Mouse (Mus musculus) ES-E14 (cell line): ENCODE measurements around the gene Gm10837. TPM values are rescaled to one million over a fixed set of nuclear protein-coding genes. Genes with fewer than 3 reads are reported as not detected.

Experiments
- DNase-seq: peaks from one replicate; pipeline ENCODE4 v3.0.0-alpha.2; 2013; ENCODE audit warnings: low read depth, low spot score
- H3K27ac ChIP-seq: 2 replicates; pipeline ENCODE4 v1.5.1; 2012; ENCODE audit warnings: low read depth, mild to moderate bottlenecking, low read length, moderate library complexity, mixed read lengths; ENCODE audit not compliant: poor library complexity, insufficient read depth, severe bottlenecking
- H3K36me3 ChIP-seq: 2 replicates; pipeline ENCODE4 v1.6.1; 2012; ENCODE audit warnings: mild to moderate bottlenecking, low read length, moderate library complexity, mixed read lengths; ENCODE audit not compliant: control insufficient read depth, poor library complexity, insufficient read depth, severe bottlenecking
- H3K4me1 ChIP-seq, 2 experiments: fragments of 150-350 bp in 1 of 2; sonication (generic) in 1 of 2; 2 replicates each; pipeline ENCODE4 v1.6.1; 2012; ENCODE audit warnings: low read length in 2 of 2, mild to moderate bottlenecking in 1 of 2, mixed read lengths in 1 of 2; ENCODE audit not compliant: control insufficient read depth in 2 of 2, insufficient read depth in 2 of 2, poor library complexity in 1 of 2
- H3K4me3 ChIP-seq, 2 experiments: fragments of 150-350 bp in 1 of 2; sonication (generic) in 1 of 2; 2 replicates each; pipeline ENCODE4 v1.5.1; 2012; ENCODE audit warnings: low read length in 2 of 2, low read depth in 1 of 2, mild to moderate bottlenecking in 1 of 2, mixed read lengths in 1 of 2; ENCODE audit not compliant: insufficient read depth in 1 of 2, poor library complexity in 1 of 2, severe bottlenecking in 1 of 2
- H3K9ac ChIP-seq: 2 replicates; pipeline ENCODE4 v1.6.1; 2012; ENCODE audit warnings: low read depth, mild to moderate bottlenecking, low read length, mixed read lengths; ENCODE audit not compliant: poor library complexity, insufficient read depth, severe bottlenecking
- H3K9me3 ChIP-seq: fragments of 150-350 bp; sonication (generic); 2 replicates; pipeline ENCODE4 v1.6.1; 2012; ENCODE audit warnings: low read depth, mild to moderate bottlenecking, low read length; ENCODE audit not compliant: control insufficient read depth, insufficient read depth
- CHD2 ChIP-seq: IDR thresholded peaks from 2 replicates; pipeline ENCODE4 v1.6.1; 2014; ENCODE audit warnings: mild to moderate bottlenecking, low read depth, low read length, inconsistent platforms
- HCFC1 ChIP-seq: IDR thresholded peaks from 2 replicates; pipeline ENCODE4 v1.6.1; 2012; ENCODE audit warnings: low read length, inconsistent platforms, borderline replicate concordance; ENCODE audit not compliant: insufficient read depth
- MAFK ChIP-seq: IDR thresholded peaks from 2 replicates; pipeline ENCODE4 v1.6.1; 2014; ENCODE audit warnings: mild to moderate bottlenecking, low read depth, low read length, inconsistent platforms; ENCODE audit not compliant: insufficient read depth
- ZC3H11A ChIP-seq: IDR thresholded peaks from 2 replicates; pipeline ENCODE4 v1.6.1; 2012; ENCODE audit warnings: low read depth, mild to moderate bottlenecking, inconsistent platforms, low read length, borderline replicate concordance
- ZNF384 ChIP-seq: IDR thresholded peaks from 2 replicates; pipeline ENCODE4 v1.6.1; 2012; ENCODE audit warnings: low read depth, low read length, inconsistent platforms
- in situ Hi-C, 2 experiments: fragments of 600-800 bp; cut with MboI; formaldehyde crosslinking; loops; one replicate each; pipeline ENCODE4 v1.15.1; 2025; ENCODE audit warnings: low sequenced_read_pairs in 2 of 2, inconsistent platforms in 1 of 2; ENCODE audit not compliant: unreplicated experiment in 2 of 2
- total RNA-seq: library from RNA; depleted of rRNA; stranded (reverse); fragments of 300-350 nt; gene quantifications from 2 replicates; pipeline ENCODE4 v1.2.3, GENCODE M21; 2012

Gene Gm10837
- total RNA-seq, 1 experiment = not detected

GRCm38 (mm10) chr14:122464351-122464762, 26.0 kb upstream of the Gm10837 start:
- Histone ChIP-seq H3K4me3 (peak overlapping the region; percentile 68 to 98), H3K36me3 (peaks cover 7% of the 10 kb centered on the region; the same call in 1 of the 2 replicates), H3K27ac (peak overlapping the region; percentile 63), H3K9ac (peak overlapping the region; percentile 80), H3K4me1 (peaks cover 4 to 8% of the 10 kb centered on the region in 2 experiments; a peak in 3 of 4 replicates), H3K9me3 (no peaks in the 10 kb centered on the region)
- no peak for TF ChIP-seq CHD2
- no peak for TF ChIP-seq MAFK
- no peak for TF ChIP-seq ZNF384
- no peak for TF ChIP-seq ZC3H11A
- no peak for TF ChIP-seq HCFC1
- DNase-seq = no peak
- in situ Hi-C loops = no loop called here

GRCm38 (mm10) chr14:122464763-122465741, 25.3 kb upstream of the Gm10837 start, which contains the start of gene Zic5:
Gene Zic5 (minus strand): TSS chr14:122465677.
- H3K9ac ChIP-seq = peak within 1 kb of the TSS; percentile 80
- TF ChIP-seq CHD2 (peak; percentile 48; the same call in 1 of the 2 replicates), ZNF384 (no peak), HCFC1 (no peak)
- H3K9me3 ChIP-seq = no peaks in the 10 kb centered on the region
- no peak for DNase-seq
- H3K4me3 ChIP-seq = peak within 1 kb of the TSS; percentile 68 to 98
- H3K27ac ChIP-seq = peak within 1 kb of the TSS; percentile 63
- in situ Hi-C loops = no loop called here
- H3K4me1 ChIP-seq = peaks cover 4 to 10% of the 10 kb centered on the region in 2 experiments; a peak in 3 of 4 replicates
- peaks cover 5% of the 10 kb centered on the region; the same call in 1 of the 2 replicates for H3K36me3 ChIP-seq

- Histone ChIP-seq H3K27ac (no peak overlapping the region), H3K4me1 (peaks cover 4 to 7% of the 10 kb centered on the region in 2 experiments; a peak in 3 of 4 replicates), H3K36me3 (peaks cover 3% of the 10 kb centered on the region; the same call in 1 of the 2 replicates), H3K9ac (0 out of 2 replicates have a peak overlapping the region, but pooled peaks have one; percentile 67), H3K9me3 (no peaks in the 10 kb centered on the region), H3K4me3 (peak overlapping the region; percentile 68 to 98)
- no peak for TF ChIP-seq CHD2
- no peak for DNase-seq
- in situ Hi-C loops = no loop called here
These were observed 24.4 kb upstream of the Gm10837 start for GRCm38 (mm10) chr14:122465931-122466490.

- H3K4me1 ChIP-seq = peaks cover 2 to 5% of the 10 kb centered on the region in 2 experiments; a peak in 2 of 4 replicates
- H3K36me3 ChIP-seq = no peaks in the 10 kb centered on the region
- H3K9me3 ChIP-seq = no peaks in the 10 kb centered on the region
- DNase-seq = no peak
- no peak for TF ChIP-seq CHD2
- TF ChIP-seq MAFK = no peak
- no peak for TF ChIP-seq ZC3H11A
- TF ChIP-seq ZNF384 = no peak
- TF ChIP-seq HCFC1 = no peak
- in situ Hi-C loops = no loop called here
- no peak overlapping the region for H3K27ac ChIP-seq
- no peak overlapping the region for H3K9ac ChIP-seq
- no peak overlapping the region for H3K4me3 ChIP-seq
These were observed 23.5 kb upstream of the Gm10837 start for GRCm38 (mm10) chr14:122466756-122467362.
